Mouse (Mus musculus) cerebellum, adult 9-10 months (tissue): Measurements from ENCODE around the gene Map3k14.

ENCODE experiments used
- DNase-seq: peaks from one replicate; pipeline ENCODE4 v3.0.0; 2022

Map3k14 gene

DNA sequence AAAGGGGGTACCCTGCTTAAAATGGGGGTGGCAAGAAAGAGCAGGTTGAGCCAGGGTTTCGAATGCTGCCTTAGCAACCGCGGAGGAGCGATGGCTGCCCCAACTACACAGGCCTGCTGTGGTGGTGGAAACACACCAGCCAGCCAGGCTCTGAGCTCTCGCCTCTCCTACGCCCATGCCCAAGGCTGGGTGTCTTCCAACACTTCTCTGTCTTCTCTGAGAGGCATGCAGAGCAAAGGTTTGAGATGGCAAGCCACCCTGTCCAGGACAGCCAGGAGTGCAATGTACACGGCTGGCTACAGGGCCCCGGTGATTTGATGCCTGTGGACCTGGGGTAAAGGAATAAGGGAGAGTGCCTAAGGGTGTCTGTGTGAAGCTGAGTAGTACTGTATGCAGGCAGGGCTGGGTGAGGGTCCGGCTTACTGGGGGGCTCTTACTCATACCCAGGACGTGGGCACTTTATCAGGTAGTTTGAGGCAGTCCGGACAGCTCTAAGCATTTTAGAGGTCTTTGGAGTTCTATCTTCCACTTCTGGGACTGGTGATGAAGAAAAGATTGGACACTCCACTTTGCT, 93.4 kb downstream of the Map3k14 start:
- DNase-seq = no peak

DNA sequence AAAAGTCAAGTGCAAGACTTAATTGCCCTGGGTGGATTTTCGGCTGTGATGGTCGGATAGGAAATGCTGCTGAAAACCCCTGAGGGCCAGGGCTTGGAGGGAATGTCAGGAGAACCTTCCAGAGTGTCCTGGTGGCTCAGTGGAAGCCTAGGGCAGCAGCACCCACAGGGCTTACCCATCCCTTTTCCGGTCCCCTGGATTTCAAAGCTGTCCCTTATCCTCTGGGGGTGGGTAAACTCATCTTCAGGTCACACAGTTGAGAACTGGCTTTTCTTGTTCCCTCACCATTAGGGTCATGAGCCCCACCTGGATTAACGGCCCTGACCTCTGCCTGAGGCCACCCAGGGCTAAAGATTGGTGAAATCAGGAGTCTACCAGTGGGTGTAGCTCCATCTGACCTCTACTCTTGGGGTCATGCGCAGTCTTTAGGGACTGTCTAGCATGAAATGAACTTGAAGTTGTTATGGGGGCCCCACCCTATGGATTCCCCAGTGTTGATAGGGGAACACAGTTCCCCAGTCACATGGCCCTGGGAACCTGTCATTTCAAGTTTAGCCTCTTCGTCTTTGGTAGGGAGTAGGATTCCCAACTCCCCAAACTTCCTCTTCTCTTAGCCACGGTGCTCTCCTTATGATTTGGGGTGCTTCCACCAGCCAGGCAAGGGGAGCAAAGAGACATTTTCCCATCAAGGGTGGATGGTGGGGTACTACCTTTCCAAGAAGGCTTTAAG, 94.1 kb downstream of the Map3k14 start:
- DNase-seq = no peak

DNA sequence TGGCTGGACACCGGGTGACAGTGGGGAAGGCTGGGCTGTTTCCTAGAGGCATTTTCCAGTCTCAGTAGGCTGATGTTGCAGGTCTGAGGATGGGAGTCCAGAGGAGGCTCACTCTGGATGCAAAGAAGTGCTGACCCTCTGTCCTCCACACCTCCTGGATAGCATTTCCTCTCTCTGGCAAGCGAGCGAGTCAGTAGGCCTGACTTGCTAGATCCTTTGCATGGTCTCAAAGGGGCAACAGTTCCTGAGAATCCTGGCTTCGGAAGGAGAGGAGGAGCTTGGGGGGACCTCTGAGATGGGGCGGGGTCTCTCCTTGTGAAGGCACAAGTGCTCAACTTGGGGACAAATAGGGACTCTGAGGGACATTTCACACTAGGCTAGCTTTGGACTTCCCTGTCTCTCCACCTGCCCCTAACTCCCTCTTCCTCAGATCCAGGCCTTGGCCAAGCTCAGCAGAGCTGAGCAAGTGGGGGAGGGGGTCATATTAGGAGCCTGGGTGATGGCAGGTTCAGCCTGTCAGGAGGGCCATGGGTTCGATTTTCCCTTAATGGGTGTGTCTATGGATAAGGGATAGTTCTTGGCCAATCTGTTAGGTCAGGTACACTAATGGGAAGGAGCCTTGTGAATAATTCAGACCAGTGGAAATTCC, 94.8 kb downstream of the Map3k14 start:
- no peak for DNase-seq

GRCm38 (mm10) chr11:103171703-103172391, 95.4 kb downstream of the Map3k14 start:
- DNase-seq = no peak

DNA sequence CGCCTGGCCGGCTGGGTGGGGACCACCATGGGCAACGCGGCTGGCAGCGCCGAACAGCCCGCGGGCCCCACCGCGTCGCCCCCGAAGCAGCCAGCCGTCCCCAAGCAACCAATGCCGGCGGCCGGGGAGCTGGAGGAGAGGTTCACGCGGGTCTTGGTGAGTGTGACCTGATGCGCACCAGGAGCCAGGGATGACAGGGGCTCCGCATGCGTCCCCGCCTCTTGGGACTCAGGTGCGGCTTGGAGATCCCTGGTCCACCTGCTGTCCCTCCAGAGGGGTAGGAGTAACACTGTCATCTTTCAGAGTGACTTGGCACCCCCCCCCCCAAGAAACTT, 96.0 kb downstream of the Map3k14 start:
- DNase-seq = no peak

GRCm38 (mm10) chr11:103170494-103171285, 96.6 kb downstream of the Map3k14 start, which contains the start of gene Fmnl1:
Gene Fmnl1, plus strand, starts transcription at chr11:103171107.
- no peak for DNase-seq

DNA sequence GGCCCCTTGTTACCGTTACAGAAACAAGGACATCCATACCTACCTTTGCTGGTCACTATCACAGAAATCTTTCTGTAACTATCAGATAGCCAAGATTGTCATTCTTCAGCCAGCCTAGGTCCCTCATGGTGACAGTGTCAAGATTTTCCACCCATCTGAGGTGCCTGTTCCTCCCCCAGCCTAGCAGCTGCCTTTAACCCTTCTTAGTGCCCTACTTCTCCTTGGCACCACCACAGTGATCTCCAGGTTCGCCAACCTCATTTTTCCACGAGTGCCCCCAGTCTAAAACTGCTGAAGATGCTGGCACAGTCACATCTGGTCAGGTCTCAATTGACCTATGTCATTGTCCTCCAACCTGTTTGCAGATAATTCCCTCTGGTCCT, 97.2 kb downstream of the Map3k14 start:
- DNase-seq = no peak
